Mouse (Mus musculus): ENCODE data around the gene Fbxl13. TPM values are rescaled to one million over a fixed set of nuclear protein-coding genes. Genes with fewer than 3 reads are reported as not detected.

The Fbxl13 gene
- total RNA-seq, 2 experiments from 2014 or later: 0.17 to 0.26 TPM

GRCm38 (mm10) chr5:21587683-21588082 lies 57.8 kb downstream of the Fbxl13 start:
- DNase-seq (ENCODE audit: extremely low spot score in 1 of 2, low spot score in 1 of 2): no peak

- DNase-seq (ENCODE audit: extremely low spot score in 1 of 2, low spot score in 1 of 2): peak in 1 of 2 experiments; percentile 52
Measured at GRCm38 (mm10) chr5:21586763-21587162, 58.7 kb downstream of the Fbxl13 start.

- DNase-seq (ENCODE audit: extremely low spot score in 1 of 2, low spot score in 1 of 2): no peak
Measured at GRCm38 (mm10) chr5:21578136-21578535, 67.3 kb downstream of the Fbxl13 start.

- DNase-seq (ENCODE audit: extremely low spot score in 1 of 2, low spot score in 1 of 2): no peak
Measured at GRCm38 (mm10) chr5:21575210-21575550, 70.3 kb downstream of the Fbxl13 start.

GRCm38 (mm10) chr5:21574386-21575209 lies 70.8 kb downstream of the Fbxl13 start:
- DNase-seq (ENCODE audit: extremely low spot score in 1 of 2, low spot score in 1 of 2): no peak

- no peak for DNase-seq (ENCODE audit: extremely low spot score in 1 of 2, low spot score in 1 of 2)
Measured at GRCm38 (mm10) chr5:21572764-21573416, 72.5 kb downstream of the Fbxl13 start.

GRCm38 (mm10) chr5:21567784-21568183 lies 77.7 kb downstream of the Fbxl13 start:
- DNase-seq (ENCODE audit: extremely low spot score in 1 of 2, low spot score in 1 of 2): no peak

- peak in 1 of 2 experiments; percentile 23 for DNase-seq (ENCODE audit: extremely low spot score in 1 of 2, low spot score in 1 of 2)
Measured at GRCm38 (mm10) chr5:21565392-21566065, 79.9 kb downstream of the Fbxl13 start.

GRCm38 (mm10) chr5:21563936-21564335 lies 81.5 kb downstream of the Fbxl13 start:
- no peak for DNase-seq (ENCODE audit: extremely low spot score in 1 of 2, low spot score in 1 of 2)

- no peak for DNase-seq (ENCODE audit: extremely low spot score in 1 of 2, low spot score in 1 of 2)
Measured at GRCm38 (mm10) chr5:21556502-21556901, 88.9 kb downstream of the Fbxl13 start.

- no peak for DNase-seq (ENCODE audit: extremely low spot score in 1 of 2, low spot score in 1 of 2)
Measured at GRCm38 (mm10) chr5:21554732-21555131, 90.7 kb downstream of the Fbxl13 start.

- no peak for DNase-seq (ENCODE audit: extremely low spot score in 1 of 2, low spot score in 1 of 2)
Measured at GRCm38 (mm10) chr5:21553685-21554084, 91.7 kb downstream of the Fbxl13 start.

- DNase-seq (ENCODE audit: extremely low spot score in 1 of 2, low spot score in 1 of 2): no peak
Measured at GRCm38 (mm10) chr5:21547005-21547404, 98.4 kb downstream of the Fbxl13 start.

GRCm38 (mm10) chr5:21545786-21546185 lies 99.6 kb downstream of the Fbxl13 start:
- no peak for DNase-seq (ENCODE audit: extremely low spot score in 1 of 2, low spot score in 1 of 2)

- DNase-seq (ENCODE audit: extremely low spot score in 1 of 2, low spot score in 1 of 2): no peak
Measured at GRCm38 (mm10) chr5:21545227-21545626, 100.2 kb downstream of the Fbxl13 start.

GRCm38 (mm10) chr5:21544821-21545220 lies 100.6 kb downstream of the Fbxl13 start:
- DNase-seq (ENCODE audit: extremely low spot score in 1 of 2, low spot score in 1 of 2): no peak

- DNase-seq (ENCODE audit: extremely low spot score in 1 of 2, low spot score in 1 of 2): no peak
Measured at GRCm38 (mm10) chr5:21543409-21544201, 101.8 kb downstream of the Fbxl13 start, which contains the start of gene Lrrc17. Gene Lrrc17, plus strand, starts transcription at chr5:21543559.

- no peak for DNase-seq (ENCODE audit: extremely low spot score in 1 of 2, low spot score in 1 of 2)
Measured at GRCm38 (mm10) chr5:21542226-21542625, 103.2 kb downstream of the Fbxl13 start.

- DNase-seq (ENCODE audit: extremely low spot score in 1 of 2, low spot score in 1 of 2): no peak
Measured at GRCm38 (mm10) chr5:21532921-21533320, 112.5 kb downstream of the Fbxl13 start.

GRCm38 (mm10) chr5:21532126-21532525 lies 113.3 kb downstream of the Fbxl13 start:
- no peak for DNase-seq (ENCODE audit: extremely low spot score in 1 of 2, low spot score in 1 of 2)

Measured in layer of hippocampus, postnatal 25 days (tissue).